Mouse (Mus musculus) limb, embryonic 10.5 days (tissue): ENCODE results near the gene Hoxb2. TPM values are rescaled to one million over a fixed set of nuclear protein-coding genes. Genes with fewer than 3 reads are reported as not detected.
A peak's percentile ranks its signal among the peaks of the same experiment; 100 is the strongest.

Experiments used
- DNase-seq: peaks from one replicate; pipeline ENCODE4 v3.0.0-alpha.2; 2017; ENCODE audit warnings: low spot score
- H3K27ac ChIP-seq: fragments of 300-500 bp; sonication (generic); 2 replicates; pipeline ENCODE4 v1.5.1; 2016; ENCODE audit warnings: mild to moderate bottlenecking
- H3K27me3 ChIP-seq: fragments of 300-500 bp; sonication (generic); 2 replicates; pipeline ENCODE4 v1.6.1; 2016; ENCODE audit warnings: low read depth, mild to moderate bottlenecking; ENCODE audit not compliant: poor library complexity, severe bottlenecking
- H3K36me3 ChIP-seq: fragments of 300-500 bp; sonication (generic); 2 replicates; pipeline ENCODE4 v1.6.1; 2016; ENCODE audit warnings: mild to moderate bottlenecking, moderate library complexity
- H3K4me1 ChIP-seq: fragments of 300-500 bp; sonication (generic); 2 replicates; pipeline ENCODE4 v1.6.1; 2016
- H3K4me3 ChIP-seq: fragments of 300-500 bp; sonication (generic); 2 replicates; pipeline ENCODE4 v1.5.1; 2016; ENCODE audit warnings: mild to moderate bottlenecking, moderate library complexity
- H3K9me3 ChIP-seq: fragments of 300-500 bp; sonication (generic); replicated peaks from 2 replicates; pipeline ENCODE4 v1.6.1; 2016; ENCODE audit warnings: mild to moderate bottlenecking
- WGBS: fragments of 180-500 bp; shearing (Covaris S2); methylation state at CpG from one replicate; pipeline ENCODE4 v1.1.7; 2016; 5-methylcytosine and 5-hydroxymethylcytosine counted together
- polyA plus RNA-seq: library from polyadenylated mRNA; unstranded; fragments of >200 nt; fragmentation: Nextera tagmentation; extraction: Ambion mirVana; gene quantifications from 2 replicates; pipeline ENCODE4 v1.2.1, GENCODE M21; 2016

Gene Hoxb2
- polyA plus RNA-seq, 1 experiment from 2014 or later = 11.3 TPM

DNA sequence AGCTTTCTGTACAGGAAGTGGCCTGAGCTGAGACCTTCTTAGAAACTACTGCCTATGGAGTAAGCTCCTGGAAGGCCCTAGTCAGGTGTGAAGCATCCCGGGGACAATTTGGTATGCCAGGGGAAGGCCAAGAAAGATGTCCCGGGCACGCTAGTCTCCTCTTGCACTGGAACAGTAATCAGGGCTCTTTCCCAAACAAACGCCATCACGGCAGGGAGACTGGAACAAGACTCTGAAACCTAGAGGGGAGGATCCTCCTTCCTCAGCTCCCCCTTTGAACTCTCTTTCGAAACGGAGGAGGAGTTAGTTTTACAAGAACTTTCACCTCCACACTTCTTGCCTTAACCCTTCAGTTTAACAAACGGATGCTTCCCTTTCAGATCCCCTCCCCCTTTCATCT is 18.2 kb upstream of the Hoxb2 start:
- DNase-seq = peak; percentile 55
- no peaks in the 10 kb centered on the region for H3K36me3 ChIP-seq
- peak overlapping the region; percentile 95 for H3K27ac ChIP-seq
- H3K9me3 ChIP-seq = no peaks in the 10 kb centered on the region
- H3K4me3 ChIP-seq = peak overlapping the region; percentile 65
- WGBS = under 1% methylated on average over 8 of the region's 8 CpGs
- peaks cover 98% of the 10 kb centered on the region for H3K4me1 ChIP-seq
- peaks cover 100% of the 10 kb centered on the region for H3K27me3 ChIP-seq

DNA sequence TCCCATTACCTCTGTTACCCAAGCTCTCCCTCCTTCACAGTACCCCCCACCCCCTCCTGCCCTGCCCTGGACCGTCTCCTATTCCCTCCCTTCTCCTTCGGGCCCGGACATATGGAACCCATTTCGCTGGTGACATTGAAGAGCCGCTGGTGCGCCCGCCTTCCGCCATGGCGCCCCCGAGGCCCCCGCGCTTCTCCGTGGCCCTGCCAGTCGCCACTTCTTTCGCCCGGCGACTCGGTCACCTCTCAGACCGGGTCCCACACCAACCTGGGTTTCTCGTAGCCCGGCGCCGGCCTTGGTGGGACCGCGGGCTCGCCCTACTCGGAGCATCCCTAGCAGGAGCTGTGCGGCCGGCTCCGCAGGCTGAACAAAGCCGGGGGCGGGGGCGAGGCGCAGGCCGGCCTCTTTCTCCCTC is 17.7 kb upstream of the Hoxb2 start:
- Histone ChIP-seq H3K4me3 (peak overlapping the region; percentile 65), H3K9me3 (no peaks in the 10 kb centered on the region), H3K4me1 (peaks cover 98% of the 10 kb centered on the region), H3K27ac (peak overlapping the region; percentile 95), H3K36me3 (no peaks in the 10 kb centered on the region), H3K27me3 (peaks cover 100% of the 10 kb centered on the region)
- WGBS = 1% methylated on average over 35 of the region's 35 CpGs
- peak; percentile 85 for DNase-seq

DNA sequence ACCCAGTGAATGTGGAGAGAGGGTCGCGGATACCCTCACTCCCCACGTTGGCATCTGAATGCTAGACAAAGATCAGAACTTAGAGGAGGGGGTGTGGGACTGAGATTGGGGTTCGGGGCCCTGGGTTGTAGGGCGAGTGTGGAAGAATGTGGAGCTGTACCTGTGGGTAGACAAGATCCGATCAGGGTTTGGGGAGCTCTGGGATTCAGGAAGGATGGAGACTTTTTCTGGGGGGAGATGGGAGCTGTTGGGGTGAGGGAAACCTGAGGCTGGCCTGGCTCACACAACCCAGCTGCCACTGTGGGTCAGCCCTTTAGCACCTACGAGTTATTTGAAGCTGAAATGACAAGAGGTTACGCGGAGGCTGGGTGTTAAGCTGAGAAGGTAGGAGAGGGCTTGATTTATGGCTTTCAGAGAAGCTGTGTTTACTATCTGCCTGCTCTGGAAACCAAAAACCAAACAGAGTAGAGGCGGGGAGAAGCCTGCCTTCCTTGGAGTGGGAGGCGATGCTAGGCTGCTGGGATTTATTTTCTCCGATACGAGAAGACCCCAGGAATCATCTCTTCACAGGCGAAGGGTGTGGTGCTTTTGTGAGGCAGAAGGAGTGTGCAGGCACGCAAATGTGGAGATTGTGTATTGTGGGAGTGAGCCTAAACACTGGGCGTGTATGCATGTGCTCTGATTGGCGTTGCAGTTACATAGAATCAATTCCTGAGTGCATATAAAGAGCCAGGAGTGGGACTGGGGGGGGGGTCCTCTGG is 16.9 kb upstream of the Hoxb2 start:
- Histone ChIP-seq H3K27ac (peak overlapping the region; percentile 95), H3K36me3 (no peaks in the 10 kb centered on the region), H3K4me3 (peak overlapping the region; percentile 65), H3K9me3 (no peaks in the 10 kb centered on the region), H3K4me1 (peaks cover 98% of the 10 kb centered on the region), H3K27me3 (peaks cover 100% of the 10 kb centered on the region)
- WGBS = 3% methylated on average over 17 of the region's 17 CpGs
- no peak for DNase-seq

DNA sequence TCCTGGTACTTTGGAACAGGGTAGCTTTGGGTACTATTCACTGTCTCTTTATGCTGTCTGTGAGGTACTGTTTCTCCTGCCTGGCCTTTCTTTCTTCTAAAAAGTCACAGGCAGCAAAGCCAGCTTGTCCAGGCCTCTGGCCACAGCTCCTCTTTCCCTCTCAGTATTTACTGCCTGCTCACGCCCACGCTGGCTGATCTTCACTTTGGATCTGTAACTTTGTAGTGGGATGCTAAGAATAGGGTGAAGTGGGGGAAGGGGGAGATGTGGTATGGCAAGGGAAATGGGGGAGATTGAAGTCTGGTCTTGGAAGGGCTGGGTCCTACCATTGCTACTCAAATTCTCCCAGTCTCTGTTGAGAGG is 16.3 kb upstream of the Hoxb2 start:
- peaks cover 100% of the 10 kb centered on the region for H3K27me3 ChIP-seq
- DNase-seq = no peak
- H3K27ac ChIP-seq = peak overlapping the region; percentile 95
- 12% methylated on average over 2 of the region's 2 CpGs for WGBS
- no peaks in the 10 kb centered on the region for H3K9me3 ChIP-seq
- H3K36me3 ChIP-seq = no peaks in the 10 kb centered on the region
- H3K4me3 ChIP-seq = peak overlapping the region; percentile 65
- H3K4me1 ChIP-seq = peaks cover 97% of the 10 kb centered on the region

DNA sequence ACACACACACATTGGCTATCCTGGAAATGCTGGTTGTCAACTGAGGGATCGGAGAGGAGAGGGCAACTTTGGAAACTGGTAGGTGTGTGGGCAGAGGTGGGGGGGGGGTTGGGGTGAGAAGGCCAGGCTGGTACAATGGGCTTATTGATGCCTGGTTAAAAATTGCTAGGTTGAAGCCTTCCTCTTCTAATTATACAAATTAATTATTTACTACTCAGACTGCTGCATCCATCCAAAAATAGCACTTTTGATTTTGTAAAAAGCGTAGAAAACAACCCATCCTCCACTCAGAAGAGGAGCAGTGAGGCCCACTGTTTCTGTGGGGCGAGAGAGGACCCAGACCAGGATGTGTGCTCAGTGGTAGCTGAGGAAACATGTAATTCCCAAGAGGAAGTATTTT is 15.3 kb upstream of the Hoxb2 start:
- H3K27ac ChIP-seq = peak overlapping the region; percentile 42; the same call in 1 of the 2 replicates
- no peak for DNase-seq
- H3K27me3 ChIP-seq = peaks cover 100% of the 10 kb centered on the region
- peaks cover 97% of the 10 kb centered on the region for H3K4me1 ChIP-seq
- H3K4me3 ChIP-seq = peak overlapping the region; percentile 65
- no peaks in the 10 kb centered on the region for H3K36me3 ChIP-seq
- no peaks in the 10 kb centered on the region for H3K9me3 ChIP-seq
- WGBS = 42% methylated on average over 3 of the region's 3 CpGs

DNA sequence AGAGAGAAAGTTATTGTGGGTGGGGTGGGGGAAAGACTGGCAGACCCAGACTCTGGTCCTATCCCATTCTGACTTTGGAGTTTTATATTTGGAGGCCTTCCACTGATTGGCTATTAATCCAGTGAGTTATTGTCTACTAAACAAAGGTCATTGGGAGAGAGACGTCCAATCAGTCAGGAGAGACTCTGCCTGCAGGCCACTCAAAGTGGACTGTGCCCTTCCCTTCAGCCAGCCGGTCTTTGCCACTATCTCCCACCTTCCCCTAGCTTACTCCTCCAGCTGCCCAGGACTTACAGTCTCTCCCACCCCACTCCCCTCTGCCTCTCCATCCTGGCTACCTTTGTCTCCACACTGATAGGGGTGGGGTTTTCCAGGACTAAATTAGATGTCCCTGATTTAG is 13.7 kb upstream of the Hoxb2 start:
- peaks cover 99% of the 10 kb centered on the region for H3K4me1 ChIP-seq
- H3K9me3 ChIP-seq = no peaks in the 10 kb centered on the region
- DNase-seq = no peak
- H3K36me3 ChIP-seq = no peaks in the 10 kb centered on the region
- H3K27me3 ChIP-seq = peaks cover 100% of the 10 kb centered on the region
- 0 out of 2 replicates have a peak overlapping the region, but pooled peaks have one; percentile 53 for H3K27ac ChIP-seq
- 2% methylated on average over 2 of the region's 2 CpGs for WGBS
- H3K4me3 ChIP-seq = peak overlapping the region; percentile 1; the same call in 1 of the 2 replicates

DNA sequence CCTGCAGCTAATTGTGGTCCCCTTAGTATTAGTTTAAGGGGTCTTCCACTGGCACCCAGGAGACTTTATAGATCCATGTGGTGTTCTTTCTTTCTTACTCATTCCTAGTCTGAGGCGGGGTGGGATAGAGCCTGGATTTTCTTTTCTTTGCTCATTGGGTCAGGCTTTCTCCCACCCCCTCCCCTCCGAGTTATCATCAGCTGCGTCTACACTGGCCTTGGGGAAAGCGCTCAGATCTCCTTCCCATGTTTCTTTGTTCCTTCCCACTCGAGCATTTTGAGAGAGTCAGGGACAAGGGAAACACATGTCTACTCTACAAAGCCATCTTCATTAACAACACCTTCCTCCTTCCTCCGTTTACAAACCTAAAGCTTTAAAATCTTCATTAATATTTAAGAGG is 13.3 kb upstream of the Hoxb2 start:
- H3K4me1 ChIP-seq = peaks cover 99% of the 10 kb centered on the region
- no peak for DNase-seq
- 14% methylated on average over 6 of the region's 6 CpGs for WGBS
- no peaks in the 10 kb centered on the region for H3K36me3 ChIP-seq
- H3K9me3 ChIP-seq = no peaks in the 10 kb centered on the region
- no peak overlapping the region for H3K27ac ChIP-seq
- peaks cover 100% of the 10 kb centered on the region for H3K27me3 ChIP-seq
- peak overlapping the region; percentile 1; the same call in 1 of the 2 replicates for H3K4me3 ChIP-seq

DNA sequence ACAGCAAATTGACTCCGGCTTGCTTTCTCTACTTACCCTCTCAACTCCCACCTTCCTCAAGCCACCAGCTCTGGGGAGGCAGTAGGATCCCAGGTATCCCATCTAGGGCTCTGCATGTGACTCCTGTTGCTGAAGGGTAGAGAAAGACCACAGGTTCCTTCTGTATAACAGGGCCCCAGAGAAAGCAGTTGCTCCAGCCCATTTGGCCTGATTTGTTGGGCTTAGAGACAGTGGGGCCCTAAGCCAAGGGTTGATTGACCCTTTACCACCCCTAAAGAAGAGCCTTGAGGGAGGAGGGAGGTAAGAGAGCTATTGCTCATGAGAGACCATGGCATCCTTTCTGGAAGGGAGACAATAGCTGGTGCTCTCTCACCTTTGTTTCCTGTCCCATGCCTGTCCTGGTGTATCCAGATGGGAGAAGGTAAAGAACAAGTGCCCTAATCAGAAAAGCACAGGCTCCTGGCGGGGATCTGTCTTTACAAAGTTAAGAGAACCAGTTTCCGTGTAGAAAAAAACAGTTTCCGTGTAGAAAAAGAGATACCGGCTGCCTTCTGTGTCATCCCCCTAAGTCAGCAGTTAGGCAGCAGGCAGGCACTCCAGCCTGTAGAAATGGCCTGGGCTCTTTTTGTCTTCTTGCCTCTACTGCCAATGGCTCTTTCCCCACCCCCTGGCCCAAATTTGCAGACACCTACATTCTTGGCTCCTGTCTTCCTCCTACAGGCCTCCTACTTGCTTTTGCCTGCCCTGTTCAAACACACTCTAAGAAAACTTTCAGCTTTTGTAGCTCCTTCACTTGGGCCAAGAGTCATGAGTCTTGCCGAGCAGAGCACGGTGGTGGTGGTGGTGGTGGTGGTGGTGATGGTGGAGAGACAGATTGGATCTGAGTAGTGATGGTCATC is 11.1 kb upstream of the Hoxb2 start:
- H3K4me1 ChIP-seq = peaks cover 98% of the 10 kb centered on the region
- H3K27me3 ChIP-seq = peaks cover 100% of the 10 kb centered on the region
- peak overlapping the region; percentile 53; the same call in 1 of the 2 replicates for H3K27ac ChIP-seq
- WGBS = 22% methylated on average over 7 of the region's 7 CpGs
- H3K9me3 ChIP-seq = no peaks in the 10 kb centered on the region
- peak; percentile 49 for DNase-seq
- 0 out of 2 replicates have a peak overlapping the region, but pooled peaks have one; percentile 54 for H3K4me3 ChIP-seq
- peaks cover 2% of the 10 kb centered on the region; the same call in 1 of the 2 replicates for H3K36me3 ChIP-seq

DNA sequence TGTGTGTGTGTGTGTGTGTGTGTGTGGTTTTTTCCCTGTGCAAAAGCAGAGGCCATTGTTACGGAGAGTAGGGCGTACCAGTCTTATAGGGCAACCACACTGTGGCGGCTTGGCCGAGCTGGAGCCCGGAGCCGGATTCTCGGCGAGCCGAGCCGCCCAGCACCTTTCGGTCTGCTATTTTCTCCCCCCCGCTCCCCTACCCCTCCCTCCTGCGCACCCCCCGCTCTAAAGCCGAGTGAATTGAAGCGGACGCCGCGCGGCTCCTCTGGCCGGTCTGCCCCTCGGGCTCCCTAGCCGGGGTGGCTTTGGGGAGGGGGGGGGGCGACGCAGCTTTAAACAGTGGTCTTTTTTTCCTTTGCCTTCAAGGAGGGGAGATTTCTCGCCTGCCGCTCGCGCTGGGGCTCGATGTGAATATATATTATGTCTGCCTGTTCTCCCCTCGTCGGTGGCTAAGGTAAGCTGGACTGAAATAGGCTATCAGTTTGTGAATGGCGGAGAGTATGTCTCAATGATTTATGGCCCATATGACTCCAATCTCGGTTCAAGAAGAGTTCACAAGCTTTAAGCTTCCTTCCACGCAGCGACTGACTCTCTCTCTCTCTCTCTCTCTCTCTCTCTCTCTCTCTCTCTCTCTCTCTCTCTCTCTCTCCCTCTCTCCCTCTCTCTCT is 9.5 kb upstream of the Hoxb2 start:
- under 1% methylated on average over 36 of the region's 36 CpGs for WGBS
- Histone ChIP-seq H3K27ac (peak overlapping the region; percentile 88), H3K36me3 (peaks cover 11% of the 10 kb centered on the region; the same call in 1 of the 2 replicates), H3K4me3 (peak overlapping the region; percentile 54), H3K9me3 (no peaks in the 10 kb centered on the region), H3K4me1 (peaks cover 98% of the 10 kb centered on the region), H3K27me3 (peaks cover 100% of the 10 kb centered on the region)
- DNase-seq = peak; percentile 78

DNA sequence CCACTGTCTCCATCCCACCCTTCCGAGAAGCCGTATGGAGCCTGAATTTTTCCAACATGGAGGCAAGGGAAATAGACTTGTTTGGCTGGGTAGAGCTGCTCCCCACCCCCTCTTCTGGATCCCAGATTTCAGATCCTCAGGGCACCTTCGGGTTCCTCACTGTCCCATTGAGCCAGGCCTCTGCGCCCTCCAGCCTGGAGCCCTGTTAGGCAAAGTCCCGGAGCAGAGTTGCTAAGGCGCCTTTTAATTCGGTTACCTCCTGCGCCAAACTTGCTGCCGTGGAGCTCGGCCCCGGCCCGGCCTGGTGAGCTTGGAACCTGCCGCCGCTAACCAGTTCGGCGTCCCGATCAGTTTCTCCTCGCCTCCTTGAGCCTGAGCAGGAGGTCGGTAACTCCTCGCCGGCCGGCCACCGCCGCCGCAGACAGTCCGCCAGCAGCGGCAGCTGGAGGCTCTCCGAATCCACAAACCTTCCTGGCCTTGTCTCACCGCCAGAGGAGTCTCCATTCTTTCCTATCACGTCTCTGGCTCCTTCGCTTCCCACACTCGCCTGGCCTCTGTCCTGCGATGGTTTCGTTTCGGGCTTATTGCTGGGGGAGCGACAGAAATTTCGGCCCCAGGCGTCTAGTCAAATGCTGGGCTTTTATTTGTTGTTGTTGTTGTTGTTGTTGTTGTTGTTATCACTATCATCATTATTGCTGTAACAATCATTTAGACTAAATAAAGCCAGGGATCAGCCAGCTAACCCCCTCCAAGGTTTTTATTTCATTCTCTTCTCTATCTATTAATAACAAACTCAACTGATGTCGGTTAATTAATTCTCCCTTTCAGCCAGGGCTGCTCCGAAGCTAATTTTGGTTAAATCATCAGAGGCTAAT is 8.4 kb upstream of the Hoxb2 start:
- H3K27ac ChIP-seq = peak overlapping the region; percentile 88
- 1% methylated on average over 40 of the region's 40 CpGs for WGBS
- DNase-seq = peak; percentile 74
- peak overlapping the region; percentile 54 for H3K4me3 ChIP-seq
- H3K27me3 ChIP-seq = peaks cover 100% of the 10 kb centered on the region
- peaks cover 94% of the 10 kb centered on the region for H3K4me1 ChIP-seq
- H3K36me3 ChIP-seq = peaks cover 15% of the 10 kb centered on the region; the same call in 1 of the 2 replicates
- no peaks in the 10 kb centered on the region for H3K9me3 ChIP-seq

DNA sequence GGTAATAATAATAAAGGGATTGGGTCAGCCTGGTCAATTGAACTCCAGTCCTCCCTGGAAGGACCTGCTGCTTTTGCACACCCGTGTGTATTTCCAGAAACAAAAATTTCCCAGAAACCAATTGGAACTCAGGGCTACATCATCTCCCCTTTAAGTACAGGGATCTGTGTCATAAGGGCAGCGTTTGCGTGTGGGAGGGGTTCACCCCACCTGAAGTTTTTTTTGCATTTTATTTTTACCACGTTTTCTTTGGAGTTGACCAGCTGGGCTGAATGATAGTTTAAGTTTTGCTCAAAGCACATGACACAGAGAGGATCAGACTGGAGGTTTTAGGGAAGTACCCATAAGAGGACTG is 7.8 kb upstream of the Hoxb2 start:
- H3K9me3 ChIP-seq = no peaks in the 10 kb centered on the region
- 0 out of 2 replicates have a peak overlapping the region, but pooled peaks have one; percentile 88 for H3K27ac ChIP-seq
- no peak for DNase-seq
- WGBS = 6% methylated on average over 4 of the region's 4 CpGs
- peaks cover 88% of the 10 kb centered on the region for H3K4me1 ChIP-seq
- no peak overlapping the region for H3K4me3 ChIP-seq
- H3K36me3 ChIP-seq = peaks cover 15% of the 10 kb centered on the region; the same call in 1 of the 2 replicates
- peaks cover 97% of the 10 kb centered on the region for H3K27me3 ChIP-seq
